Mouse (Mus musculus) left cerebral cortex, postnatal 10 days (tissue): ENCODE measurements around the gene Abhd6. TPM values are rescaled to one million over a fixed set of nuclear protein-coding genes. Genes with fewer than 3 reads are reported as not detected.

ENCODE experiments used
- DNase-seq, 2 experiments: peaks; one replicate each; pipeline ENCODE4 v3.0.0; 2021 to 2022; ENCODE audit warnings: low spot score in 2 of 2, mixed read lengths in 1 of 2; ENCODE audit errors: extremely low spot score in 1 of 2
- intact Hi-C: fragments of 180-260 bp; cut with DNase I; formaldehyde crosslinking; loops from one replicate; pipeline ENCODE4 v1.15.1; 2025
- total RNA-seq, 2 experiments: library from RNA; stranded (reverse); gene quantifications; 2 replicates each; pipeline ENCODE4 v1.2.3; 2021

The Abhd6 gene
- 10 to 100 TPM; 51.8 to 52.3 TPM for total RNA-seq

GRCm38 (mm10) chr14:8002432-8003092 lies at the start of gene Abhd6:
Abhd6 (plus strand) TSS chr14:8002902.
- intact Hi-C loops: loop anchor here (2.0 kb wide), 1 partner anchor 38 kb away; no protein-coding TSS in a partner anchor

GRCm38 (mm10) chr14:7954071-7954471 lies 48.6 kb upstream of the Abhd6 start:
- DNase-seq: peak in 1 of 2 experiments; percentile 70
- intact Hi-C loops: no loop called here

More at GRCm38 (mm10) chr14:8002432-8003092, at the start of gene Abhd6:
- DNase-seq: peak; percentile 82 to 92

- no peak for DNase-seq
- intact Hi-C loops: no loop called here
Observed at GRCm38 (mm10) chr14:7956427-7956826, 46.3 kb upstream of the Abhd6 start.

- intact Hi-C loops: no loop called here
- DNase-seq: no peak
Observed at GRCm38 (mm10) chr14:7957049-7957448, 45.7 kb upstream of the Abhd6 start, which contains the start of gene Gm45521. Gm45521 (plus strand) TSS chr14:7957288.

GRCm38 (mm10) chr14:7960616-7961015 lies 42.1 kb upstream of the Abhd6 start:
- peak in 1 of 2 experiments; percentile 63 for DNase-seq
- intact Hi-C loops: loop anchor here (5.0 to 10.0 kb wide), 2 partner anchors 212 to 384 kb away; partner anchors contain the start of gene Pdhb

- peak in 1 of 2 experiments; percentile 61 for DNase-seq
- intact Hi-C loops: loop anchor here (5.0 to 10.0 kb wide), 2 partner anchors 211 to 383 kb away; partner anchors contain the start of gene Pdhb
Observed at GRCm38 (mm10) chr14:7961714-7962113, 41.0 kb upstream of the Abhd6 start.

- intact Hi-C loops: loop anchor here (5.0 to 10.0 kb wide), 2 partner anchors 210 to 382 kb away; partner anchors contain the start of gene Pdhb
Observed at GRCm38 (mm10) chr14:7962626-7963025, 40.1 kb upstream of the Abhd6 start.

GRCm38 (mm10) chr14:7963160-7963559 lies 39.5 kb upstream of the Abhd6 start:
- no peak for DNase-seq
- intact Hi-C loops: loop anchor here (5.0 to 10.0 kb wide), 2 partner anchors 209 to 382 kb away; partner anchors contain the start of gene Pdhb

More at GRCm38 (mm10) chr14:7962626-7963025, 40.1 kb upstream of the Abhd6 start:
- no peak for DNase-seq

GRCm38 (mm10) chr14:7964219-7964889 lies 38.3 kb upstream of the Abhd6 start:
- intact Hi-C loops: loop anchor here (2.0 to 10.0 kb wide), 3 partner anchors 38 to 380 kb away; partner anchors contain the start of genes Abhd6 and Pdhb
- peak; percentile 62 to 66 for DNase-seq

GRCm38 (mm10) chr14:7971889-7972493 lies 30.7 kb upstream of the Abhd6 start:
- intact Hi-C loops: no loop called here
- no peak for DNase-seq

- intact Hi-C loops: no loop called here
- DNase-seq: no peak
Observed at GRCm38 (mm10) chr14:7974643-7975042, 28.1 kb upstream of the Abhd6 start.

- no peak for DNase-seq
Observed at GRCm38 (mm10) chr14:7975177-7975576, 27.5 kb upstream of the Abhd6 start.

GRCm38 (mm10) chr14:7977471-7977870 lies 25.2 kb upstream of the Abhd6 start:
- intact Hi-C loops: no loop called here
- no peak for DNase-seq

More at GRCm38 (mm10) chr14:7975177-7975576, 27.5 kb upstream of the Abhd6 start:
- intact Hi-C loops: no loop called here

GRCm38 (mm10) chr14:7978183-7978582 lies 24.5 kb upstream of the Abhd6 start:
- intact Hi-C loops: no loop called here
- no peak for DNase-seq

GRCm38 (mm10) chr14:7981226-7981625 lies 21.5 kb upstream of the Abhd6 start:
- intact Hi-C loops: no loop called here
- no peak for DNase-seq

- no peak for DNase-seq
- intact Hi-C loops: no loop called here
Observed at GRCm38 (mm10) chr14:7986913-7987312, 15.8 kb upstream of the Abhd6 start.

- no peak for DNase-seq
- intact Hi-C loops: no loop called here
Observed at GRCm38 (mm10) chr14:7989371-7989770, 13.3 kb upstream of the Abhd6 start.

GRCm38 (mm10) chr14:7989961-7990360 lies 12.7 kb upstream of the Abhd6 start:
- DNase-seq: no peak
- intact Hi-C loops: no loop called here

- no peak for DNase-seq
- intact Hi-C loops: no loop called here
Observed at GRCm38 (mm10) chr14:7991108-7991776, 11.5 kb upstream of the Abhd6 start.
